Mouse (Mus musculus) adrenal gland, postnatal 4 days (tissue): ENCODE data around the gene Gps1. TPM values are rescaled to one million over a fixed set of nuclear protein-coding genes. Genes with fewer than 3 reads are reported as not detected.
A peak's percentile ranks its signal among the peaks of the same experiment; 100 is the strongest.
"Not testable (repeated sequence)": the region's sequence is repeated elsewhere in the genome, so short reads cannot be mapped to it uniquely, and the experiment has no call there.

Source experiments
- DNase-seq, 2 experiments: peaks; one replicate each; pipeline ENCODE4 v3.0.0; 2021 to 2022; ENCODE audit warnings: low spot score in 2 of 2, mixed read lengths in 2 of 2
- total RNA-seq, 2 experiments: library from RNA; stranded (reverse); gene quantifications; 2 replicates each; pipeline ENCODE4 v1.2.3; 2021

Gene Gps1
- total RNA-seq, 2 experiments from 2014 or later: 109 to 111 TPM

GRCm38 (mm10) chr11:120781361-120781760 lies 2.7 kb upstream of the Gps1 start:
- not testable (repeated sequence) for DNase-seq

GRCm38 (mm10) chr11:120783426-120784063 lies 527 bp upstream of the Gps1 start:
- no peak for DNase-seq

- DNase-seq: no peak
Observed at GRCm38 (mm10) chr11:120785145-120785544, 1.1 kb downstream of the Gps1 start.

GRCm38 (mm10) chr11:120788460-120788859 lies 4.4 kb downstream of the Gps1 start:
- not testable (repeated sequence) for DNase-seq

- no peak for DNase-seq
Observed at GRCm38 (mm10) chr11:120789355-120789754, 5.3 kb downstream of the Gps1 start.

GRCm38 (mm10) chr11:120789810-120790209 lies 5.7 kb downstream of the Gps1 start:
- no peak for DNase-seq

- no peak for DNase-seq
Observed at GRCm38 (mm10) chr11:120792652-120793051, 8.6 kb downstream of the Gps1 start.

- peak; percentile 92 to 94 for DNase-seq
Observed at GRCm38 (mm10) chr11:120795756-120796613, 11.9 kb downstream of the Gps1 start, which contains the start of gene Dus1l. TSS of gene Dus1l (minus strand) at chr11:120796403.

GRCm38 (mm10) chr11:120796614-120796946 lies 12.5 kb downstream of the Gps1 start:
- DNase-seq: no peak

GRCm38 (mm10) chr11:120798244-120798643 lies 14.2 kb downstream of the Gps1 start:
- no peak for DNase-seq

- no peak for DNase-seq
Observed at GRCm38 (mm10) chr11:120799316-120799890, 15.3 kb downstream of the Gps1 start.

GRCm38 (mm10) chr11:120800061-120800904 lies 16.2 kb downstream of the Gps1 start:
- DNase-seq: peak; percentile 56 to 88

- DNase-seq: no peak
Observed at GRCm38 (mm10) chr11:120804274-120804673, 20.2 kb downstream of the Gps1 start.

- no peak for DNase-seq
Observed at GRCm38 (mm10) chr11:120804769-120805168, 20.7 kb downstream of the Gps1 start.

- DNase-seq: no peak
Observed at GRCm38 (mm10) chr11:120805375-120806298, 21.6 kb downstream of the Gps1 start.

- DNase-seq: no peak
Observed at GRCm38 (mm10) chr11:120808010-120808409, 23.9 kb downstream of the Gps1 start.

GRCm38 (mm10) chr11:120812068-120812467 lies 28.0 kb downstream of the Gps1 start:
- no peak for DNase-seq

GRCm38 (mm10) chr11:120817358-120817757 lies 33.3 kb downstream of the Gps1 start:
- no peak for DNase-seq

GRCm38 (mm10) chr11:120818251-120818650 lies 34.2 kb downstream of the Gps1 start:
- DNase-seq: no peak

GRCm38 (mm10) chr11:120819556-120819955 lies 35.5 kb downstream of the Gps1 start:
- DNase-seq: no peak
